Mouse (Mus musculus) embryonic facial prominence, embryonic 14.5 days (tissue): ENCODE measurements around the gene Gm3336. TPM values are rescaled to one million over a fixed set of nuclear protein-coding genes. Genes with fewer than 3 reads are reported as not detected.

Source experiments
- ATAC-seq: fragments of 200-750 bp; cut with Nextera tagmentation; 2 replicates; pipeline ENCODE4 v1.8.0; 2017; ENCODE audit warnings: low read depth, moderate number of reproducible peaks, moderate TSS enrichment
- DNase-seq: peaks from one replicate; pipeline ENCODE4 v3.0.0-alpha.2; 2015; ENCODE audit warnings: low spot score
- H3K27ac ChIP-seq: fragments of 300-500 bp; sonication (generic); replicated peaks from 2 replicates; pipeline ENCODE4 v1.5.1; 2014; ENCODE audit warnings: low read depth, mild to moderate bottlenecking, low read length, moderate library complexity
- H3K27me3 ChIP-seq: fragments of 300-500 bp; sonication (generic); replicated peaks from 2 replicates; pipeline ENCODE4 v1.6.1; 2014; ENCODE audit warnings: low read length; ENCODE audit not compliant: control insufficient read depth, insufficient read depth
- H3K36me3 ChIP-seq: fragments of 300-500 bp; sonication (generic); 2 replicates; pipeline ENCODE4 v1.6.1; 2014; ENCODE audit warnings: low read length, mixed read lengths; ENCODE audit not compliant: control insufficient read depth, insufficient read depth
- H3K4me1 ChIP-seq: fragments of 300-500 bp; sonication (generic); 2 replicates; pipeline ENCODE4 v1.6.1; 2014; ENCODE audit warnings: antibody characterized with exemption, low read length; ENCODE audit not compliant: control insufficient read depth, insufficient read depth
- H3K4me2 ChIP-seq: fragments of 300-500 bp; sonication (generic); 2 replicates; pipeline ENCODE4 v1.6.1; 2014; ENCODE audit warnings: low read depth, mild to moderate bottlenecking, low read length, moderate library complexity, mixed read lengths
- H3K4me3 ChIP-seq: fragments of 300-500 bp; sonication (generic); 2 replicates; pipeline ENCODE4 v1.5.1; 2014; ENCODE audit warnings: low read depth, mild to moderate bottlenecking, low read length
- H3K9ac ChIP-seq: fragments of 300-500 bp; sonication (generic); 2 replicates; pipeline ENCODE4 v1.6.1; 2014; ENCODE audit warnings: low read depth, mild to moderate bottlenecking, low read length, moderate library complexity, mixed read lengths
- H3K9me3 ChIP-seq: fragments of 300-500 bp; sonication (generic); 2 replicates; pipeline ENCODE4 v1.6.1; 2016; ENCODE audit warnings: low read length; ENCODE audit not compliant: control insufficient read depth
- WGBS: fragments of 180-500 bp; shearing (Covaris S2); extraction: QIAGEN DNeasy Blood & Tissue Kit; methylation state at CpG from one replicate; pipeline ENCODE4 v1.1.7; 2014; 5-methylcytosine and 5-hydroxymethylcytosine counted together
- polyA plus RNA-seq: library from polyadenylated mRNA; unstranded; fragments of >200 nt; fragmentation: Nextera tagmentation; extraction: Ambion mirVana; gene quantifications from 2 replicates; pipeline ENCODE4 v1.2.1, GENCODE M21; 2014

Gene Gm3336
- polyA plus RNA-seq, 1 experiment from 2014 or later: not detected

DNA sequence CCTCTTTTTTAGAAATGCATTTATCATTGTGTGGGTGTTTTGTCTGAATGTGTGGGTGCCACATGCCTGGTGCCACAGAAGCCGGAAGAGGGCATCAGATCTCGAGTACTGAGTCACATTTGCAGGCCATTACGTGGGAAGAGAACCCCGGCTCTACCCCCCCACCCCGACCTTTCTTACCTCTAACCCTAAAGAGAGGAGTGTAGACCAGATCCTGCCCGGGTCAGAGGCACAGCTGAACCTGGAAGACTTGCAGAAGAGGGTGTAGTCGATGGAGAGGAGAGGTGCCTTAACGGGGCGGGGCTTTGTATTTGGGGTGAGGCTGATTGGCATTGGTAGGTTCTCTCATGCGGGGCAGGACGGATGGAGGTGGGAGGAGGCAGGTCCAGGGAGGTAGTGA lies 26.5 kb downstream of the Gm3336 start:
- Histone ChIP-seq H3K9me3 (no peaks in the 10 kb centered on the region), H3K9ac (no peak overlapping the region), H3K27ac (no peak overlapping the region), H3K36me3 (no peaks in the 10 kb centered on the region), H3K4me2 (no peak overlapping the region), H3K4me3 (no peak overlapping the region), H3K4me1 (0 out of 2 replicates have a peak, but pooled peaks cover 3% of the 10 kb centered on the region), H3K27me3 (peaks cover 84% of the 10 kb centered on the region)
- DNase-seq: no peak
- no peak for ATAC-seq
- 56% methylated on average over 11 of the region's 11 CpGs for WGBS

DNA sequence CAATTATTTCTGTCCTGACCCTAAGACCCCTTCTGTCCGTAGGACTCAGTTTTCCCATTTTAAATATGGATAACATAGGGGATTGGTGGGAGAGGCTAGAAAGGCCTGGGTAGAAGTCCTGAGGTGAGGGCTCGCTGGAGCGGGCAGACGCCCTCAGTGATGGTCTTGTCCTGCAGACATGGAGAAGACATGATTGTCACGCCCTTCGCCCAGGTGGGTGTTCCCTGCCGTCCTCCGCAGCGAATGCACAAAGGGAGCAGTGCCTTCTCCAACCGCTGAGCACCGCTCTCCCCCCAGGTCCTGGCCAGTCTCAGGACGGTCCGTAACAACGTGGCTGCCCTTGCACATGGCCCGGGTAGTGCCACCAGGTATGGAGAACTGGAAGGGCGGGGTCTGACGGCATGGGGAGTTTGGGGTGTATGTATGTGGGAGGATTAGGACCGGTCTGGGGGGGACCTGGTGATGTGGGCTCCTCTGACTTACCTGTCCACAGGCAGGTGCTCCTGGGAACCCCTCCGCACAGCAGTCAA lies 27.4 kb downstream of the Gm3336 start:
- no peak for DNase-seq
- 50% methylated on average over 13 of the region's 19 CpGs for WGBS
- Histone ChIP-seq H3K4me2 (no peak overlapping the region), H3K27me3 (peaks cover 79% of the 10 kb centered on the region), H3K4me3 (no peak overlapping the region), H3K4me1 (0 out of 2 replicates have a peak, but pooled peaks cover 3% of the 10 kb centered on the region), H3K36me3 (no peaks in the 10 kb centered on the region), H3K9me3 (no peaks in the 10 kb centered on the region), H3K27ac (no peak overlapping the region), H3K9ac (no peak overlapping the region)
- no peak for ATAC-seq

DNA sequence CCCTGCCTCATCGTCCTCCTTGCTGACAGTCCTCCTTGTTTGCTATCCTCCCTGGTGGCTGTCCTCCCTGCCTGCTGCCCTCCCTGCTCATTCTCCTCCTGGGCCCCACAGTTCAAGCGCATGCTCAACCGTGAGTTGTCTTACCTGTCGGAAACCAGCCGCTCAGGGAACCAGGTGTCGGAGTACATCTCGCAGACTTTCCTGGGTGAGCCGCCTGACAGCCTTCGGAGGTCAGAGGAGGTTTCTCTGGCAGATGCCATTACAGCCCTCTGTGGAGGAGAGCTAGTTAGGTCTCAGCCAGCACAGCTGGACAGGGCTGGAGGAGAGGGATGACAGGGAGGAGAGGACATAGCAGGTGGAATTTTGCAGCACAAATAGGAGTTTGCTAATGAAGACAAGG lies 28.3 kb downstream of the Gm3336 start:
- Histone ChIP-seq H3K9me3 (no peaks in the 10 kb centered on the region), H3K27me3 (peaks cover 72% of the 10 kb centered on the region), H3K4me1 (0 out of 2 replicates have a peak, but pooled peaks cover 3% of the 10 kb centered on the region), H3K4me2 (no peak overlapping the region), H3K36me3 (no peaks in the 10 kb centered on the region), H3K4me3 (no peak overlapping the region), H3K9ac (no peak overlapping the region), H3K27ac (no peak overlapping the region)
- WGBS: 60% methylated on average over 9 of the region's 9 CpGs
- ATAC-seq (no peak), DNase-seq (no peak)

DNA sequence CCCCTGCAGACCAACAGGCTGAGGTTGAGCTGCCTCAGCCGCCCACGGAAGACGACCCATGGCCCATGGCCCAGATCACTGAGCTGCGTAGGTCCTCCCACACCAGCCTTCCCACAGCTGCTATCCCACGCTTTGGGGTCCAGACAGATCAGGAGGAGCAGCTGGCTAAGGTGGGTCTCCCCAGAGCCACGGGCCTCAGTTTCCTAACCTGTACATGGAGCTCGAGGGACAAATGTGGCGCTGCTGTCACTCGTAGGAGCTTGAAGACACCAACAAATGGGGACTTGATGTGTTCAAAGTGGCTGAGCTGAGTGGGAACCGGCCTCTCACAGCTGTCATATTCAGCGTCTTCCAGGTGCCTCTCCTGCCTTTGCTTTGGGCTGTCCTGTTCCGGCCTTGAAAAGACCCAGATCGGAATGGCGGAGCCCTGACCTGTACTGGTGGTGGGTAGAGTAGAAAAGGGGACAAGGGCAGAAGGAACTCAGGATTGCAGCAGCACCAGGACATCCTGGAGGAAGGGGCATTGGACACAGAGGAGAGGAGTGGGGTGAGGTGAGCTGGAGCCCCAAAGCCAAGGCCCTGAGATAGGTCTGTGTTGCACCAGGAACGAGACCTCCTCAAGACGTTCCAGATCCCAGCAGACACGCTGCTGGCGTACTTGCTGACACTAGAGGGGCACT lies 29.0 kb downstream of the Gm3336 start:
- ATAC-seq (no peak), DNase-seq (no peak)
- Histone ChIP-seq H3K4me3 (no peak overlapping the region), H3K9me3 (no peaks in the 10 kb centered on the region), H3K9ac (no peak overlapping the region), H3K4me2 (no peak overlapping the region), H3K4me1 (peaks cover 6% of the 10 kb centered on the region; the same call in 1 of the 2 replicates), H3K27me3 (peaks cover 67% of the 10 kb centered on the region), H3K27ac (no peak overlapping the region), H3K36me3 (no peaks in the 10 kb centered on the region)
- 85% methylated on average over 18 of the region's 18 CpGs for WGBS

DNA sequence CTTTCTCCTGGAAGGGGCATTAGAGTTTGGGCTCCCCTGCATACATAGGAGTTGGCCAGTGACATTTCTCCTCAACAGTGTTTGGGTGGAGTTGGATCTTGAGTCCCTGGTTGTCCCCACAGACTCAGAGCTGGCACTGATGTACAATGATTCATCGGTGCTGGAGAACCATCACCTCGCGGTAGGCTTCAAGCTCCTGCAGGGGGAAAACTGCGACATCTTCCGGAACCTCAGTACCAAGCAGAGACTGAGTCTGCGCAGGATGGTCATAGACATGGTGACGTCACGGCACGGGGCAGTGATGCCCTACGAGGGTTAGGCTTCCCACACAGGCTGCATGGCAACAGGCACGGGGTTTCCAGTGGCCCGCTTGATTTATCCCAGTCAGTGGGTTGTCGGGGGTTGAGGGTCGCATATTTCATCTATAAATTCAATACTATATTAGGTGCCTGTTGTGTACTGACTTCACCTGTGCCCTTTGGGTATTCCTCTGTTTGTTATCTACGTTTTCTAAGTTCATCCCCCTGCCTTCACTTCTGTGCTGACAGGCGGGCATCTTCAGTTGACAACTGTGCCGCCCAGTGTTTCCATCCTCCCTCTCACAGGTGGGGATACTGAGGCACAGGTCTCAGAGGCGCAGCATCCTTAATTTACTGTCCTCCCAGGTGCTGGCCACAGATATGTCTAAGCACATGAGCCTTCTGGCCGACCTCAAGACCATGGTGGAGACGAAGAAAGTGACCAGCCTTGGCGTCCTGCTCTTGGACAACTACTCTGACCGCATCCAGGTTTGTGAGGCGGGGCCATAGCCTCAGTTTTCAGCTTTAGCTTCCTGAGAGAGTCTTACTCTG lies 30.1 kb downstream of the Gm3336 start:
- no peak for DNase-seq
- Histone ChIP-seq H3K4me1 (peaks cover 17% of the 10 kb centered on the region), H3K9me3 (no peaks in the 10 kb centered on the region), H3K9ac (no peak overlapping the region), H3K27me3 (peaks cover 56% of the 10 kb centered on the region), H3K27ac (no peak overlapping the region), H3K4me3 (no peak overlapping the region), H3K36me3 (no peaks in the 10 kb centered on the region), H3K4me2 (no peak overlapping the region)
- no peak for ATAC-seq
- 82% methylated on average over 23 of the region's 23 CpGs for WGBS

DNA sequence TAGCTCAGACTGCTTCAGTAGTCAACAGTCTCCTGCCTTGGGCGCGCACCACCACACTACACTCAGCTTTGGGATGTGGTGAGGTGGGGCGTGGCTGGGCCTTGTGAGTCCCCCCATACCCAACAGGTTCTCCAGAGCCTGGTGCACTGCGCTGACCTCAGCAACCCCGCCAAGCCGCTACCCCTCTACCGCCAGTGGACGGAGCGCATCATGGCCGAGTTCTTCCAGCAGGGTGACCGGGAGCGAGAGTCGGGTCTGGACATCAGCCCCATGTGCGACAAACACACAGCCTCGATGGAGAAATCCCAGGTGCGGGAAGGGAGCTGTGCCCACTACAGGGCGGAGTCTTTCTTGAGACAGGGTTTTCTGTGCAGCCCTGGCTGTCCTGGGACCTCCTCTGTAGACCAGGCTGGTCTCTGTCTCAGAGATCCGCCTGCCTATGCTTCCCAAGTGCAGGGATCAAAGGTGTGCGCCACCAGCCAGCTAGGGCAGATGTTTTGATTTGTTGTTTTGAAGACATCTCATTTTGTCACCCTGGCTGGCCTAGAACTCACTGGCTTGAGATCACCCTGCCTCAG lies 30.8 kb downstream of the Gm3336 start:
- DNase-seq (no peak), ATAC-seq (no peak)
- H3K36me3 ChIP-seq: no peaks in the 10 kb centered on the region
- H3K4me1 ChIP-seq: peaks cover 14% of the 10 kb centered on the region
- H3K9ac ChIP-seq: no peak overlapping the region
- peaks cover 49% of the 10 kb centered on the region for H3K27me3 ChIP-seq
- WGBS: 81% methylated on average over 19 of the region's 19 CpGs
- H3K4me3 ChIP-seq: no peak overlapping the region
- H3K27ac ChIP-seq: no peak overlapping the region
- H3K4me2 ChIP-seq: no peak overlapping the region
- H3K9me3 ChIP-seq: no peaks in the 10 kb centered on the region

DNA sequence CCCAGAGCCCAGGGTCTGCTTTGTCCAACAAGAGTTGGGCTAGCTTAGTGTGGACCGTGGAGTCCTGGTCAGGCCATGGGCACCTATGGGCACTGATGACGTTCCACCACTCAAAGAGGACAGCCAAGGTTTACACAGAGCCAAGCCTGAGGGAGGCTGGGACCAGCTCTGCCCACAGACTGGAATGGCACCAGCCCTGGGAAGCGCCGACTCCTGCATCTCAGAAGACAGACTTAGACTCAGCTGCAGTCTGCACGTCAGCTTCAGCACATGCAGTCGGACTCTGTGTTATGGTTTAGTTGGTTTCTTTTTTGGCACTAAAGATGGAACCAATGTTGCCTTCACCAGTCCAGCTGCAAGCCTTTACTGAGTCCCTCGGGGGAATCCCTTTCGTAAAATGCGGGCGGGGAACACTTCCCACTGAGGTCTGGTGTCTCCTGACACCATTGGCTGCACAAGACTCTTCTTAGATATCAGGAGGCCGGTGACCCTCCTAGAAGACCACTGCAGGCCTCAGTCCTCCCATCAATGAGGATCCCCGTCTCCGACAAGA lies 31.9 kb downstream of the Gm3336 start:
- Histone ChIP-seq H3K27ac (no peak overlapping the region), H3K4me2 (no peak overlapping the region), H3K36me3 (no peaks in the 10 kb centered on the region), H3K4me1 (peaks cover 17% of the 10 kb centered on the region), H3K4me3 (no peak overlapping the region), H3K9me3 (no peaks in the 10 kb centered on the region), H3K9ac (no peak overlapping the region), H3K27me3 (peaks cover 39% of the 10 kb centered on the region)
- ATAC-seq (no peak), DNase-seq (no peak)
- 71% methylated on average over 13 of the region's 13 CpGs for WGBS

DNA sequence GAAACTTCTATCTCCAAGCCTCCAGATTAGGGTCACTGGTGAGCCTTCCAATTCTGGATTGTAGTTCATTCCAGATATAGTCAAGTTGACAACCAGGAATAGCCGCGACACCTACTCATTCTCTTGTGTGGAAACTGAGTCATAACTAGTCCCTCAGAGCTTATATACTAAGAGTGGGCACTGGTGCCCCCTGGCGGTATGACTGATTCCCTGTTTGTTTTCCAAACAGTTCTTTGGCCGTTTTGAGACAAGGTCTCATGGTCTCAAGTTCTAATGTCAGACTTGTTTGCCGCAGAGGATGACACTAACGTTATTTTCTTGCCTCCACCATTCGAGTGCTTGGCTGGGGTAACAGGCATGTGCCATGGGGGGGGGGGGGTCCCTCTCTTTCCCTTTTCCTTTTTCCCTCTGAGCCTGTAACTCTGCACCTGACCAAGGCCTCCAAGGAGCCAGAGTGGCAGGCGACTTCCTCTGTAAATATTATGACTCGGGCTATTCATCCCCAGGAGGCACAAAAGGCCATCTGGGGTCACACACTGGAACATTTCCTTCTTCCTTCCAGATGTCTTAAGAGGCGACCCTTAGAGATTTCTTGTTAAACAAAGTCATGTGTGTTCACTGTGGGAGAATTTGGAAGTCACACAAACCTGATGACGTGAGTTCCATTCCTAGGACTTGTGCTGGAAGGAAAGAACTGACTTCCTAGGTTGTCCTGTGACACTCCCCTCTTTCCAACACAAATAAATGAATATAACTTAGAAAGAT lies 33.8 kb downstream of the Gm3336 start:
- Histone ChIP-seq H3K9ac (no peak overlapping the region), H3K4me3 (no peak overlapping the region), H3K27ac (peak overlapping the region; percentile 68; the same call in 1 of the 2 replicates), H3K9me3 (no peaks in the 10 kb centered on the region), H3K36me3 (peaks cover 14% of the 10 kb centered on the region), H3K27me3 (peaks cover 20% of the 10 kb centered on the region), H3K4me2 (no peak overlapping the region), H3K4me1 (peaks cover 22% of the 10 kb centered on the region)
- DNase-seq (peak; percentile 64), ATAC-seq (no peak)
- WGBS: 18% methylated on average over 11 of the region's 11 CpGs
